Mouse (Mus musculus): ENCODE measurements around the gene Crybg3. TPM values are rescaled to one million over a fixed set of nuclear protein-coding genes. Genes with fewer than 3 reads are reported as not detected.

The Crybg3 gene
- polyA plus RNA-seq, 1 experiment: 1.0 TPM

- Histone ChIP-seq H3K27me3 (ENCODE audit: control insufficient read depth, insufficient read depth, insufficient read length) (no peaks in the 10 kb centered on the region), H3K4me3 (no peak overlapping the region), H3K36me3 (ENCODE audit: control insufficient read depth, insufficient read depth) (no peaks in the 10 kb centered on the region), H3K4me2 (ENCODE audit: low read depth) (no peak overlapping the region), H3K79me2 (ENCODE audit: control insufficient read depth, insufficient read depth) (no peaks in the 10 kb centered on the region), H3ac (ENCODE audit: control insufficient read depth, insufficient read length) (no peak overlapping the region)
- TF ChIP-seq MAX (IDR thresholded peaks at IDR 0.05; ENCODE audit: low read depth) (no peak), E2F4 (IDR thresholded peaks at IDR 0.05; ENCODE audit: insufficient read depth) (no peak), REST (IDR thresholded peaks at IDR 0.05; ENCODE audit: insufficient read depth, insufficient read length) (no peak), POLR2A (IDR thresholded peaks at IDR 0.05; ENCODE audit: insufficient read length, low read depth) (no peak), USF1 (IDR thresholded peaks at IDR 0.05; ENCODE audit: low read depth) (no peak), CEBPB (IDR thresholded peaks at IDR 0.05; ENCODE audit: insufficient read depth, poor library complexity, severe bottlenecking) (no peak), TCF12 (IDR thresholded peaks at IDR 0.05; ENCODE audit: insufficient read depth, poor library complexity, severe bottlenecking) (no peak), MYOG (IDR thresholded peaks at IDR 0.05; ENCODE audit: control insufficient read depth in 1 of 3, insufficient read depth in 1 of 3, insufficient read length in 2 of 3, low read depth in 2 of 3) (no peak), POLR2AphosphoS2 (IDR thresholded peaks at IDR 0.05; ENCODE audit: insufficient read length, low read depth) (no peak), SRF (IDR thresholded peaks at IDR 0.05; ENCODE audit: control insufficient read depth, insufficient read length, low read depth) (no peak), MYOD1 (IDR thresholded peaks at IDR 0.05; ENCODE audit: control insufficient read depth in 1 of 3, insufficient read length in 2 of 3, low read depth in 2 of 3) (no peak)
Measured at GRCm38 (mm10) chr16:59570807-59571206, 30.0 kb downstream of the Crybg3 start.

- no peak overlapping the region for H3K4me2 ChIP-seq (ENCODE audit: low read depth)
- H3K79me2 ChIP-seq (ENCODE audit: control insufficient read depth, insufficient read depth): no peaks in the 10 kb centered on the region
- H3K27me3 ChIP-seq (ENCODE audit: control insufficient read depth, insufficient read depth, insufficient read length): no peaks in the 10 kb centered on the region
- no peak overlapping the region for H3ac ChIP-seq (ENCODE audit: control insufficient read depth, insufficient read length)
- H3K36me3 ChIP-seq (ENCODE audit: control insufficient read depth, insufficient read depth): no peaks in the 10 kb centered on the region
- H3K4me3 ChIP-seq: no peak overlapping the region
- TF ChIP-seq TCF12 (IDR thresholded peaks at IDR 0.05; ENCODE audit: insufficient read depth, poor library complexity, severe bottlenecking) (no peak), CEBPB (IDR thresholded peaks at IDR 0.05; ENCODE audit: insufficient read depth, poor library complexity, severe bottlenecking) (no peak), USF1 (IDR thresholded peaks at IDR 0.05; ENCODE audit: low read depth) (no peak), MYOG (IDR thresholded peaks at IDR 0.05; ENCODE audit: control insufficient read depth in 1 of 3, insufficient read depth in 1 of 3, insufficient read length in 2 of 3, low read depth in 2 of 3) (no peak), POLR2A (IDR thresholded peaks at IDR 0.05; ENCODE audit: insufficient read length, low read depth) (no peak)
Measured at GRCm38 (mm10) chr16:59569837-59570236, 30.9 kb downstream of the Crybg3 start.

GRCm38 (mm10) chr16:59567721-59568381 is 32.9 kb downstream of the Crybg3 start:
- no peaks in the 10 kb centered on the region for H3K27me3 ChIP-seq (ENCODE audit: control insufficient read depth, insufficient read depth, insufficient read length)
- H3K36me3 ChIP-seq (ENCODE audit: control insufficient read depth, insufficient read depth): no peaks in the 10 kb centered on the region
- H3K4me2 ChIP-seq (ENCODE audit: low read depth): no peak overlapping the region
- H3K4me3 ChIP-seq: no peak overlapping the region
- no peak overlapping the region for H3ac ChIP-seq (ENCODE audit: control insufficient read depth, insufficient read length)
- no peaks in the 10 kb centered on the region for H3K79me2 ChIP-seq (ENCODE audit: control insufficient read depth, insufficient read depth)
- TF ChIP-seq MYOG (IDR thresholded peaks at IDR 0.05; ENCODE audit: control insufficient read depth in 1 of 3, insufficient read depth in 1 of 3, insufficient read length in 2 of 3, low read depth in 2 of 3) (no peak), TCF12 (IDR thresholded peaks at IDR 0.05; ENCODE audit: insufficient read depth, poor library complexity, severe bottlenecking) (no peak), USF1 (IDR thresholded peaks at IDR 0.05; ENCODE audit: low read depth) (no peak), E2F4 (IDR thresholded peaks at IDR 0.05; ENCODE audit: insufficient read depth) (no peak), MAX (IDR thresholded peaks at IDR 0.05; ENCODE audit: low read depth) (no peak), MYOD1 (IDR thresholded peaks at IDR 0.05; ENCODE audit: control insufficient read depth in 1 of 3, insufficient read length in 2 of 3, low read depth in 2 of 3) (no peak), POLR2AphosphoS2 (IDR thresholded peaks at IDR 0.05; ENCODE audit: insufficient read length, low read depth) (no peak), REST (IDR thresholded peaks at IDR 0.05; ENCODE audit: insufficient read depth, insufficient read length) (no peak), POLR2A (IDR thresholded peaks at IDR 0.05; ENCODE audit: insufficient read length, low read depth) (no peak), SRF (IDR thresholded peaks at IDR 0.05; ENCODE audit: control insufficient read depth, insufficient read length, low read depth) (no peak), TCF3 (IDR thresholded peaks at IDR 0.05; ENCODE audit: insufficient read length, low read depth) (no peak), CEBPB (IDR thresholded peaks at IDR 0.05; ENCODE audit: insufficient read depth, poor library complexity, severe bottlenecking) (no peak)

GRCm38 (mm10) chr16:59566437-59566836 is 34.3 kb downstream of the Crybg3 start:
- Histone ChIP-seq H3K36me3 (ENCODE audit: control insufficient read depth, insufficient read depth) (no peaks in the 10 kb centered on the region), H3K4me2 (ENCODE audit: low read depth) (no peak overlapping the region), H3ac (ENCODE audit: control insufficient read depth, insufficient read length) (no peak overlapping the region), H3K27me3 (ENCODE audit: control insufficient read depth, insufficient read depth, insufficient read length) (no peaks in the 10 kb centered on the region), H3K4me3 (no peak overlapping the region), H3K79me2 (ENCODE audit: control insufficient read depth, insufficient read depth) (no peaks in the 10 kb centered on the region)
- TF ChIP-seq E2F4 (IDR thresholded peaks at IDR 0.05; ENCODE audit: insufficient read depth) (no peak), TCF3 (IDR thresholded peaks at IDR 0.05; ENCODE audit: insufficient read length, low read depth) (no peak), MYOG (IDR thresholded peaks at IDR 0.05; ENCODE audit: control insufficient read depth in 1 of 3, insufficient read depth in 1 of 3, insufficient read length in 2 of 3, low read depth in 2 of 3) (no peak), POLR2AphosphoS2 (IDR thresholded peaks at IDR 0.05; ENCODE audit: insufficient read length, low read depth) (no peak)

GRCm38 (mm10) chr16:59565631-59566030 is 35.1 kb downstream of the Crybg3 start:
- no peak overlapping the region for H3ac ChIP-seq (ENCODE audit: control insufficient read depth, insufficient read length)

More at GRCm38 (mm10) chr16:59565631-59566030, 35.1 kb downstream of the Crybg3 start:
- no peaks in the 10 kb centered on the region for H3K36me3 ChIP-seq (ENCODE audit: control insufficient read depth, insufficient read depth)
- no peak overlapping the region for H3K4me2 ChIP-seq (ENCODE audit: low read depth)
- H3K79me2 ChIP-seq (ENCODE audit: control insufficient read depth, insufficient read depth): no peaks in the 10 kb centered on the region
- no peak overlapping the region for H3K4me3 ChIP-seq
- TF ChIP-seq MYOD1 (IDR thresholded peaks at IDR 0.05; ENCODE audit: control insufficient read depth in 1 of 3, insufficient read length in 2 of 3, low read depth in 2 of 3) (no peak), REST (IDR thresholded peaks at IDR 0.05; ENCODE audit: insufficient read depth, insufficient read length) (no peak), TCF12 (IDR thresholded peaks at IDR 0.05; ENCODE audit: insufficient read depth, poor library complexity, severe bottlenecking) (no peak), USF1 (IDR thresholded peaks at IDR 0.05; ENCODE audit: low read depth) (no peak), POLR2AphosphoS2 (IDR thresholded peaks at IDR 0.05; ENCODE audit: insufficient read length, low read depth) (no peak), MYOG (IDR thresholded peaks at IDR 0.05; ENCODE audit: control insufficient read depth in 1 of 3, insufficient read depth in 1 of 3, insufficient read length in 2 of 3, low read depth in 2 of 3) (no peak), TCF3 (IDR thresholded peaks at IDR 0.05; ENCODE audit: insufficient read length, low read depth) (no peak), E2F4 (IDR thresholded peaks at IDR 0.05; ENCODE audit: insufficient read depth) (no peak), SRF (IDR thresholded peaks at IDR 0.05; ENCODE audit: control insufficient read depth, insufficient read length, low read depth) (no peak), CEBPB (IDR thresholded peaks at IDR 0.05; ENCODE audit: insufficient read depth, poor library complexity, severe bottlenecking) (no peak), MAX (IDR thresholded peaks at IDR 0.05; ENCODE audit: low read depth) (no peak), POLR2A (IDR thresholded peaks at IDR 0.05; ENCODE audit: insufficient read length, low read depth) (no peak)
- no peaks in the 10 kb centered on the region for H3K27me3 ChIP-seq (ENCODE audit: control insufficient read depth, insufficient read depth, insufficient read length)
